ENCODE assay signal across 7 mouse cellular contexts in the genomic region with DNA sequence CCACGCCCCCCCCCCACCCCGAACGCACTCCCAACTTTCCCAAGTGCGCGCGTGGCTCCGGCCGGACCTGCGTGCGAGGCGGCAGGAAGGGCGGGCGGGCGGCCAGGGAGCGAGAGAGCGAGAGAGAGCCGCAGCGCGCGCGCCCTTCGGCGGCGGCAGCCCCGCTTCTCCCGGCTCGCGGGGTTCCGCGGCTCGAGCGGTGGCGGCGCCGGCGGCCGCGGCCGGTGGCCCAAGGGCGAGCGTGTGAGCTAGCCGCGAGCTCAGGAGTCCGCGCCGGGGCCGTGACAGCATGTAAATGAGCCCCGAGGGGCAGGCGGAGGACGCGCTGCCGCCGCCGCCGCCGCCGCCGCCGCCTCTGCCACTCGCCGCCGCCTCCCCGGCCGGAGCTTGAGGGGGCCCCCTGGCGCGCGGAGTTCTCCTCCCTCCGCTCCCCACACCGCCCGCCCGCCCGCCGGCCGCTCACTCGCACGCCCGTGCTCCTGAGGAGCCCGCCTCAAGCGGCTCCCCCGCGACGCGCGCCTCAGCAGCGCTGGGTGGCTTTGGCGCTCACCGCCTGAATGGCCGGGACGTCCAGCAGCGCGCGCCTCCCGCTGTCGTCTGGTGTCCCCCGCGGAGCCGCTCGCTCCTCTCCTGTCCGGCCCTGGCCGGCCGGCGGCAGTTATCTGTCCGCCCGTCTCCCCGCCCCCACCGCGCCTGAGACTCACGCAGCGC. TPM values are rescaled to one million over a fixed set of nuclear protein-coding genes. Genes with fewer than 3 reads are reported as not detected.
DNase-seq lines count a peak whose midpoint lies in the region; ATAC-seq and TF ChIP-seq lines count a peak whose summit lies in the region.

No protein-coding gene starts in this region.

- peak overlapping the region; percentile 17; the same call in 1 of the 2 replicates for H3K9ac ChIP-seq in intestine, embryonic 15.5 days
- H3K9ac ChIP-seq in liver, adult 2 months (ENCODE audit: low read depth, low read length): peak overlapping the region; percentile 97
- no peak overlapping the region; the same call in 1 of the 2 replicates for H3K9ac ChIP-seq in midbrain, postnatal 0 days (replicated peaks; ENCODE audit: low read length, poor library complexity, severe bottlenecking)

- 21% methylated on average over 66 of the region's 109 CpGs for WGBS in intestine, embryonic 15.5 days
- 1% methylated on average over 16 of the region's 109 CpGs for WGBS in liver, adult 2 months
- 15% methylated on average over 28 of the region's 109 CpGs for WGBS in midbrain, postnatal 0 days

- H3K79me2 ChIP-seq in liver, adult 2 months (ENCODE audit: control insufficient read depth, insufficient read depth, low read length): peaks cover 9% of the 10 kb centered on the region

- peak; percentile 68 for TF ChIP-seq POLR2A in liver, adult 2 months (IDR thresholded peaks at IDR 0.05; ENCODE audit: extremely low read depth, insufficient read depth, low read length)

- H3K9me3 ChIP-seq in intestine, embryonic 15.5 days: no peaks in the 10 kb centered on the region
- no peaks in the 10 kb centered on the region for H3K9me3 ChIP-seq in midbrain, postnatal 0 days (ENCODE audit: low read length)

- peak; percentile 58 for ATAC-seq in common myeloid progenitor, adult 5-6 weeks (replicated peaks; ENCODE audit: low read depth, poor library complexity, severe bottlenecking)
- peak; percentile 90 for ATAC-seq in intestine, embryonic 15.5 days
- ATAC-seq in midbrain, postnatal 0 days (ENCODE audit: low FRiP score): peak; percentile 52; the same call in 1 of the 2 replicates

- DNase-seq in adrenal gland, adult (ENCODE audit: inconsistent age in 2 of 2, low spot score in 1 of 2): peak; percentile 80 to 91
- peak; percentile 37 to 55 for DNase-seq in gastrocnemius, postnatal 4 days (ENCODE audit: low spot score in 2 of 2)
- DNase-seq in liver, adult 2 months (ENCODE audit: extremely low read depth, low read depth, low spot score): peak; percentile 42
- DNase-seq in midbrain, postnatal 0 days (ENCODE audit: low spot score): peak; percentile 12
- DNase-seq in splenic B cell, adult 2 months (ENCODE audit: low read depth, low spot score): peak; percentile 77

- no peak for TF ChIP-seq CTCF in liver, adult 2 months (IDR thresholded peaks at IDR 0.05; ENCODE audit: low read depth, low read length)
- no peak for TF ChIP-seq CTCF in midbrain, postnatal 0 days (IDR thresholded peaks at IDR 0.05)

- no peak overlapping the region for H3K27ac ChIP-seq in intestine, embryonic 15.5 days
- H3K27ac ChIP-seq in liver, adult 2 months (replicated peaks; ENCODE audit: insufficient read depth, low read depth, low read length): peak overlapping the region; percentile 91
- H3K27ac ChIP-seq in midbrain, postnatal 0 days (ENCODE audit: low read depth, low read length): no peak overlapping the region

- peaks cover 34% of the 10 kb centered on the region for H3K27me3 ChIP-seq in intestine, embryonic 15.5 days (replicated peaks)
- no peaks in the 10 kb centered on the region for H3K27me3 ChIP-seq in liver, adult 2 months (ENCODE audit: control insufficient read depth, insufficient read depth, low read length)
- H3K27me3 ChIP-seq in midbrain, postnatal 0 days (ENCODE audit: insufficient read depth, low read length): peaks cover 12% of the 10 kb centered on the region
- no peaks in the 10 kb centered on the region for H3K27me3 ChIP-seq in splenic B cell, adult 2 months (ENCODE audit: control insufficient read depth, insufficient read depth, low read length, poor library complexity, severe bottlenecking)

- 0 out of 2 replicates have a peak, but pooled peaks cover 3% of the 10 kb centered on the region for H3K4me1 ChIP-seq in intestine, embryonic 15.5 days (replicated peaks)
- H3K4me1 ChIP-seq in liver, adult 2 months (ENCODE audit: control insufficient read depth, insufficient read depth, low read length): peaks cover 4% of the 10 kb centered on the region; the same call in 1 of the 2 replicates
- H3K4me1 ChIP-seq in midbrain, postnatal 0 days (ENCODE audit: insufficient read depth, low read length): no peaks in the 10 kb centered on the region

- no peaks in the 10 kb centered on the region for H3K36me3 ChIP-seq in intestine, embryonic 15.5 days
- peaks cover 5% of the 10 kb centered on the region for H3K36me3 ChIP-seq in liver, adult 2 months (ENCODE audit: control insufficient read depth, insufficient read depth, low read length)
- no peaks in the 10 kb centered on the region for H3K36me3 ChIP-seq in midbrain, postnatal 0 days (ENCODE audit: insufficient read depth, low read length)
- H3K36me3 ChIP-seq in splenic B cell, adult 2 months (ENCODE audit: control insufficient read depth, insufficient read depth, low read length, poor library complexity, severe bottlenecking): no peaks in the 10 kb centered on the region

- peak overlapping the region; percentile 86 for H3K4me2 ChIP-seq in intestine, embryonic 15.5 days (replicated peaks)
- H3K4me2 ChIP-seq in midbrain, postnatal 0 days (ENCODE audit: low read depth, low read length, poor library complexity, severe bottlenecking): peak overlapping the region; percentile 68

- peak overlapping the region; percentile 54 for H3K4me3 ChIP-seq in intestine, embryonic 15.5 days (replicated peaks)
- H3K4me3 ChIP-seq in liver, adult 2 months (ENCODE audit: insufficient read depth, low read depth, low read length): peak overlapping the region; percentile 92
- H3K4me3 ChIP-seq in midbrain, postnatal 0 days (ENCODE audit: low read depth, low read length): peak overlapping the region; percentile 50

RNA-seq across cellular contexts. Expression of a gene that starts 1.5 kb away (rescaled TPM):
- 30.5 and 35.1 TPM in 2 replicates for total RNA-seq in common myeloid progenitor, adult 5-6 weeks (2017)
- total RNA-seq in gastrocnemius, postnatal 4 days (2021): 100 to 1,000 TPM in 1 of 2 experiments, 10 to 100 TPM in 1; 97.2 to 105 TPM
- 61.8 and 65.6 TPM in 2 replicates for polyA plus RNA-seq in intestine, embryonic 15.5 days (2015; fragmentation: Nextera tagmentation; extraction: Ambion mirVana)
- 158 and 194 TPM in 2 replicates for total RNA-seq in liver, adult 2 months (2014; rRNA removed)
- 56.1 and 103 TPM in 2 replicates for polyA plus RNA-seq in liver, adult 2 months (2012; rRNA removed)
- total RNA-seq in midbrain, postnatal 0 days (2014; rRNA removed): 104 and 116 TPM in 2 replicates
- 105 and 115 TPM in 2 replicates for polyA plus RNA-seq in midbrain, postnatal 0 days (2015; fragmentation: Nextera tagmentation; extraction: Ambion mirVana)

Comparison
In these comparisons a context has a peak if more than half of its experiments do, and no peak if none do; other contexts are left out.
1. DNase-seq: peak in every context shown above with its lines; median percentile 86 in adrenal gland, adult; 77 in splenic B cell, adult 2 months; 46 in gastrocnemius, postnatal 4 days; 42 in liver, adult 2 months; 12 in midbrain, postnatal 0 days.